ENCODE assay signal across 8 mouse cellular contexts in genomic region chrX:169984853-169985252, GRCm38 (mm10). TPM values are rescaled to one million over a fixed set of nuclear protein-coding genes. Genes with fewer than 3 reads are reported as not detected.
DNase-seq lines count a peak whose midpoint lies in the region; ATAC-seq and TF ChIP-seq lines count a peak whose summit lies in the region.
"Not testable (repeated sequence)": the region's sequence is repeated elsewhere in the genome, so short reads cannot be mapped to it uniquely, and the experiment has no call there.

No protein-coding gene starts in this region.

- not testable (repeated sequence) for H3K9ac ChIP-seq in forebrain, embryonic 11.5 days (ENCODE audit: low read length); liver, postnatal 0 days (replicated peaks)

- not testable (repeated sequence) for H3K27me3 ChIP-seq in forebrain, embryonic 11.5 days (ENCODE audit: control insufficient read depth, insufficient read depth, low read length)
- H3K27me3 ChIP-seq in liver, postnatal 0 days (ENCODE audit: insufficient read depth, low read length), result peaks cover 55% of the 10 kb centered on the region

- intact Hi-C loops in heart, postnatal 10 days (cut with DNase I), result not testable (repeated sequence)

- ATAC-seq in forebrain, embryonic 11.5 days (replicated peaks; ENCODE audit: low FRiP score); liver, postnatal 0 days: not testable (repeated sequence)

- TF ChIP-seq CTCF in liver, postnatal 0 days (IDR thresholded peaks at IDR 0.05; ENCODE audit: low read depth), result not testable (repeated sequence)

- H3K4me1 ChIP-seq in forebrain, embryonic 11.5 days (replicated peaks; ENCODE audit: control insufficient read depth, insufficient read depth, low read length), result not testable (repeated sequence)
- peaks cover 14% of the 10 kb centered on the region; the same call in 1 of the 2 replicates for H3K4me1 ChIP-seq in liver, postnatal 0 days (ENCODE audit: insufficient read depth)

- DNase-seq in ES-CJ7 (ENCODE audit: low read depth, low spot score), result peak; percentile 10
- DNase-seq in c-Kit-positive CD71-negative TER-119-negative erythroid progenitor cells, embryonic 14.5 days (ENCODE audit: low read depth), result peak; percentile 26
- peak; percentile 67 for DNase-seq in forebrain, embryonic 11.5 days (ENCODE audit: low spot score)
- peak; percentile 20 to 21 for DNase-seq in heart, postnatal 10 days
- DNase-seq in layer of hippocampus, adult 9-11 months, result peak; percentile 57
- DNase-seq in liver, postnatal 0 days, result peak; percentile 43
- peak; percentile 45 for DNase-seq in retina, embryonic 14.5 days (ENCODE audit: low spot score)
- peak; percentile 19 for DNase-seq in thymus, postnatal 14 days

- H3K27ac ChIP-seq in forebrain, embryonic 11.5 days (ENCODE audit: low read depth, low read length); liver, postnatal 0 days (ENCODE audit: low read depth): not testable (repeated sequence)

- H3K4me2 ChIP-seq in forebrain, embryonic 11.5 days (ENCODE audit: low read depth, low read length, severe bottlenecking); liver, postnatal 0 days (ENCODE audit: low read depth, low read length): not testable (repeated sequence)

- not testable (repeated sequence) for H3K4me3 ChIP-seq in forebrain, embryonic 11.5 days (ENCODE audit: low read depth, low read length); liver, postnatal 0 days (ENCODE audit: low read depth, low read length)

- TF ChIP-seq EP300 in liver, postnatal 0 days (IDR thresholded peaks at IDR 0.05; ENCODE audit: low read depth), result not testable (repeated sequence)

- H3K36me3 ChIP-seq in forebrain, embryonic 11.5 days (ENCODE audit: control insufficient read depth, insufficient read depth, low read length), result peaks cover 64% of the 10 kb centered on the region
- peaks cover 16% of the 10 kb centered on the region for H3K36me3 ChIP-seq in liver, postnatal 0 days (replicated peaks; ENCODE audit: insufficient read depth, low read length)

- 93% methylated on average over 21 of the region's 21 CpGs for WGBS in forebrain, embryonic 11.5 days
- 75% methylated on average over 21 of the region's 21 CpGs for WGBS in liver, postnatal 0 days (ENCODE audit: insufficient replicate concordance)

- peaks cover 59% of the 10 kb centered on the region for H3K9me3 ChIP-seq in forebrain, embryonic 11.5 days (ENCODE audit: control insufficient read depth, low read length)
- peaks cover 20% of the 10 kb centered on the region for H3K9me3 ChIP-seq in liver, postnatal 0 days (ENCODE audit: low read length)

RNA-seq across cellular contexts. Expression of gene Gm21887, which starts 24.6 kb away (rescaled TPM):
- 321 and 384 TPM in 2 replicates for polyA plus RNA-seq in forebrain, embryonic 11.5 days (2014; fragmentation: Nextera tagmentation; extraction: Ambion mirVana)
- total RNA-seq in heart, postnatal 10 days (2021), result 10 to 100 TPM; 58.4 to 63.1 TPM
- polyA plus RNA-seq in liver, postnatal 0 days (2015; fragmentation: Nextera tagmentation; extraction: Ambion mirVana), result 64.4 and 87.0 TPM in 2 replicates

Comparison
In these comparisons a context has a peak if more than half of its experiments do, and no peak if none do; other contexts are left out.
1. DNase-seq: peak in every context shown above with its lines; median percentile 67 in forebrain, embryonic 11.5 days; 57 in layer of hippocampus, adult 9-11 months; 45 in retina, embryonic 14.5 days; 43 in liver, postnatal 0 days; 26 in c-Kit-positive CD71-negative TER-119-negative erythroid progenitor cells, embryonic 14.5 days; 20 in heart, postnatal 10 days; 19 in thymus, postnatal 14 days; 10 in ES-CJ7.